Mouse (Mus musculus): ENCODE measurements around the gene Spock1.

DNA sequence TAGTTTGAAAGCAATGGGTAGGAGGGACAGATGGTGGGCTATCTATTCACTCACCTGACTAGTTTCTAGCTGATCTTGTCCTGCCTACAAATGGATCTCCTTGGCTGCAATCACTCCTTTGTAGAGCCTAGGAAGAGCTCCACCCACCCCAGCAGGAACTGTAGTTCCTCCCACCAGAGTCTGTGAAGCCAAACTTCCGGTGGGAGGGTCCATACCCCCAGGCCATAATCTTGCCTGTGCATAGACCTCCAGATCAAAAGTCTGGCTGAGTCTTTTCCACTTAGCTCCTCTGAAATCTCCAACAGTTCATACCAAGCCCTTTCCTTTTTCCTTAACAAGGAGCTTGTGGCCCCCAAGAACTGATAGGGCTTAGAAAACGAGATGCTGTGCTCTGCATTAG, 78.0 kb downstream of the Spock1 start:
- TF ChIP-seq MEF2A (IDR thresholded peaks at IDR 0.05; ENCODE audit: borderline replicate concordance, low read depth, low read length) (no peak), HCFC1 (IDR thresholded peaks at IDR 0.05; ENCODE audit: low read depth, low read length) (no peak), SIN3A (IDR thresholded peaks at IDR 0.05; ENCODE audit: low read length) (no peak), CTCF (conservative IDR thresholded peaks at IDR 0.05 in 1 of 2, IDR thresholded peaks at IDR 0.05 in 1 of 2; ENCODE audit: low read depth in 2 of 2, low read length in 2 of 2) (no peak), TBP (conservative IDR thresholded peaks at IDR 0.05; ENCODE audit: low read depth, low read length) (no peak), POLR2A (IDR thresholded peaks at IDR 0.05; ENCODE audit: low read depth, low read length) (no peak), USF1 (IDR thresholded peaks at IDR 0.05; ENCODE audit: low read depth, low read length) (no peak), IRF4 (IDR thresholded peaks at IDR 0.05; ENCODE audit: low read depth, low read length) (no peak), RCOR1 (conservative IDR thresholded peaks at IDR 0.05; ENCODE audit: low read depth, low read length) (no peak)
